Mouse (Mus musculus) neural tube, embryonic 13.5 days (tissue): Measurements from ENCODE around the gene Cep72. TPM values are rescaled to one million over a fixed set of nuclear protein-coding genes. Genes with fewer than 3 reads are reported as not detected.
A peak's percentile ranks its signal among the peaks of the same experiment; 100 is the strongest.
"Not testable (repeated sequence)": the region's sequence is repeated elsewhere in the genome, so short reads cannot be mapped to it uniquely, and the experiment has no call there.

ENCODE experiments used
- ATAC-seq: fragments of 200-750 bp; cut with Nextera tagmentation; 2 replicates; pipeline ENCODE4 v1.8.0; 2017; ENCODE audit warnings: low read depth, mild to moderate bottlenecking, moderate TSS enrichment, moderate library complexity
- H3K27ac ChIP-seq: fragments of 300-500 bp; sonication (generic); replicated peaks from 2 replicates; pipeline ENCODE4 v1.5.1; 2015; ENCODE audit warnings: moderate library complexity, mild to moderate bottlenecking, inconsistent platforms
- H3K27me3 ChIP-seq: fragments of 300-500 bp; sonication (generic); 2 replicates; pipeline ENCODE4 v1.6.1; 2015; ENCODE audit warnings: mild to moderate bottlenecking, inconsistent platforms
- H3K36me3 ChIP-seq: fragments of 300-500 bp; sonication (generic); 2 replicates; pipeline ENCODE4 v1.6.1; 2015; ENCODE audit warnings: mild to moderate bottlenecking, inconsistent platforms
- H3K4me1 ChIP-seq: fragments of 300-500 bp; sonication (generic); replicated peaks from 2 replicates; pipeline ENCODE4 v1.6.1; 2015; ENCODE audit warnings: inconsistent platforms
- H3K4me2 ChIP-seq: fragments of 300-500 bp; sonication (generic); 2 replicates; pipeline ENCODE4 v1.6.1; 2015; ENCODE audit warnings: inconsistent platforms, mild to moderate bottlenecking, moderate library complexity
- H3K4me3 ChIP-seq: fragments of 300-500 bp; sonication (generic); 2 replicates; pipeline ENCODE4 v1.5.1; 2015; ENCODE audit warnings: mild to moderate bottlenecking, inconsistent platforms
- H3K9ac ChIP-seq: fragments of 300-500 bp; sonication (generic); 2 replicates; pipeline ENCODE4 v1.6.1; 2015; ENCODE audit warnings: moderate library complexity, mild to moderate bottlenecking, inconsistent platforms
- H3K9me3 ChIP-seq: fragments of 300-500 bp; sonication (generic); 2 replicates; pipeline ENCODE4 v1.6.1; 2016; ENCODE audit warnings: inconsistent platforms
- WGBS: fragments of 180-500 bp; shearing (Covaris S2); methylation state at CpG from one replicate; pipeline ENCODE4 v1.1.7; 2015; 5-methylcytosine and 5-hydroxymethylcytosine counted together
- polyA plus RNA-seq: library from polyadenylated mRNA; unstranded; fragments of >200 nt; fragmentation: Nextera tagmentation; extraction: Ambion mirVana; gene quantifications from 2 replicates; pipeline ENCODE4 v1.2.1, GENCODE M21; 2015

Gene Cep72
- polyA plus RNA-seq, 1 experiment from 2014 or later: 7.8 TPM

GRCm38 (mm10) chr13:74028116-74028515, 34.0 kb downstream of the Cep72 start:
- WGBS: 72% methylated on average over 2 of the region's 2 CpGs

GRCm38 (mm10) chr13:74026215-74026614, 35.9 kb downstream of the Cep72 start:
- H3K4me2 ChIP-seq: no peak overlapping the region
- H3K9me3 ChIP-seq: no peaks in the 10 kb centered on the region
- peaks cover 11% of the 10 kb centered on the region for H3K4me1 ChIP-seq
- 25% methylated on average over 2 of the region's 2 CpGs for WGBS
- no peaks in the 10 kb centered on the region for H3K27me3 ChIP-seq
- H3K4me3 ChIP-seq: no peak overlapping the region
- no peak overlapping the region for H3K9ac ChIP-seq
- peak; percentile 68; the same call in 1 of the 2 replicates for ATAC-seq
- H3K36me3 ChIP-seq: peaks cover 8% of the 10 kb centered on the region
- no peak overlapping the region for H3K27ac ChIP-seq

More at GRCm38 (mm10) chr13:74028116-74028515, 34.0 kb downstream of the Cep72 start:
- Histone ChIP-seq H3K4me2 (no peak overlapping the region), H3K4me1 (peaks cover 11% of the 10 kb centered on the region), H3K4me3 (no peak overlapping the region), H3K36me3 (peaks cover 21% of the 10 kb centered on the region), H3K9ac (no peak overlapping the region), H3K27ac (no peak overlapping the region), H3K27me3 (no peaks in the 10 kb centered on the region), H3K9me3 (no peaks in the 10 kb centered on the region)
- ATAC-seq: no peak

GRCm38 (mm10) chr13:74025151-74026081, 36.7 kb downstream of the Cep72 start:
- no peak overlapping the region for H3K4me2 ChIP-seq
- H3K9me3 ChIP-seq: no peaks in the 10 kb centered on the region
- H3K4me1 ChIP-seq: peaks cover 11% of the 10 kb centered on the region
- H3K9ac ChIP-seq: no peak overlapping the region
- H3K4me3 ChIP-seq: no peak overlapping the region
- WGBS: 68% methylated on average over 4 of the region's 4 CpGs
- peak; percentile 33; the same call in 1 of the 2 replicates for ATAC-seq
- H3K36me3 ChIP-seq: peaks cover 5% of the 10 kb centered on the region; the same call in 1 of the 2 replicates
- H3K27ac ChIP-seq: 0 out of 2 replicates have a peak overlapping the region, but pooled peaks have one; percentile 29
- no peaks in the 10 kb centered on the region for H3K27me3 ChIP-seq

- not testable (repeated sequence) for H3K27me3 ChIP-seq, H3K9me3 ChIP-seq, H3K27ac ChIP-seq, H3K4me3 ChIP-seq, H3K4me1 ChIP-seq, H3K4me2 ChIP-seq, ATAC-seq, H3K36me3 ChIP-seq, H3K9ac ChIP-seq
- WGBS: 84% methylated on average over 8 of the region's 8 CpGs
Observed at GRCm38 (mm10) chr13:74019006-74019405, 43.1 kb downstream of the Cep72 start.

GRCm38 (mm10) chr13:74017426-74017825, 44.7 kb downstream of the Cep72 start:
- Histone ChIP-seq H3K9me3 (no peaks in the 10 kb centered on the region), H3K4me2 (no peak overlapping the region), H3K4me3 (no peak overlapping the region), H3K27me3 (no peaks in the 10 kb centered on the region), H3K9ac (no peak overlapping the region), H3K4me1 (peaks cover 9% of the 10 kb centered on the region), H3K36me3 (peaks cover 2% of the 10 kb centered on the region; the same call in 1 of the 2 replicates), H3K27ac (no peak overlapping the region)
- 82% methylated on average over 4 of the region's 4 CpGs for WGBS
- ATAC-seq: no peak

GRCm38 (mm10) chr13:74015908-74016307, 46.2 kb downstream of the Cep72 start:
- no peak overlapping the region for H3K4me2 ChIP-seq
- no peak for ATAC-seq
- no peaks in the 10 kb centered on the region for H3K9me3 ChIP-seq
- WGBS: 71% methylated on average over 4 of the region's 4 CpGs
- peaks cover 14% of the 10 kb centered on the region for H3K4me1 ChIP-seq
- H3K36me3 ChIP-seq: no peaks in the 10 kb centered on the region
- 0 out of 2 replicates have a peak, but pooled peaks cover 4% of the 10 kb centered on the region for H3K27me3 ChIP-seq
- no peak overlapping the region for H3K27ac ChIP-seq
- no peak overlapping the region for H3K9ac ChIP-seq
- H3K4me3 ChIP-seq: no peak overlapping the region

- Histone ChIP-seq H3K36me3 (no peaks in the 10 kb centered on the region), H3K4me2 (peak overlapping the region; percentile 89), H3K9ac (peak overlapping the region; percentile 76), H3K27ac (peak overlapping the region; percentile 79), H3K4me1 (peaks cover 22% of the 10 kb centered on the region), H3K4me3 (peak overlapping the region; percentile 59), H3K27me3 (peaks cover 34% of the 10 kb centered on the region), H3K9me3 (no peaks in the 10 kb centered on the region)
- peak; percentile 26; the same call in 1 of the 2 replicates for ATAC-seq
- WGBS: 16% methylated on average over 3 of the region's 3 CpGs
Observed at GRCm38 (mm10) chr13:74010678-74011077, 51.4 kb downstream of the Cep72 start.

- H3K4me2 ChIP-seq: peak overlapping the region; percentile 89
- H3K4me1 ChIP-seq: peaks cover 17% of the 10 kb centered on the region
- H3K27me3 ChIP-seq: peaks cover 35% of the 10 kb centered on the region
- peak overlapping the region; percentile 76 for H3K9ac ChIP-seq
- H3K9me3 ChIP-seq: no peaks in the 10 kb centered on the region
- no peaks in the 10 kb centered on the region for H3K36me3 ChIP-seq
- peak overlapping the region; percentile 59 for H3K4me3 ChIP-seq
- peak; percentile 74 for ATAC-seq
- under 1% methylated on average over 54 of the region's 55 CpGs for WGBS
- H3K27ac ChIP-seq: peak overlapping the region; percentile 79
Observed at GRCm38 (mm10) chr13:74009791-74010614, 52.1 kb downstream of the Cep72 start.

GRCm38 (mm10) chr13:74008948-74009718, 53.0 kb downstream of the Cep72 start, which contains the start of gene Tppp:
Tppp (plus strand) TSS chr13:74009407.
- no peaks in the 10 kb centered on the region for H3K9me3 ChIP-seq
- H3K4me3 ChIP-seq: peak within 1 kb of the TSS; percentile 59
- peaks cover 17% of the 10 kb centered on the region for H3K4me1 ChIP-seq
- peak within 1 kb of the TSS; percentile 89 for H3K4me2 ChIP-seq
- peaks cover 35% of the 10 kb centered on the region for H3K27me3 ChIP-seq
- H3K9ac ChIP-seq: peak within 1 kb of the TSS; percentile 76
- H3K27ac ChIP-seq: peak within 1 kb of the TSS; percentile 79
- under 1% methylated on average over 56 of the region's 56 CpGs for WGBS
- no peaks in the 10 kb centered on the region for H3K36me3 ChIP-seq
- peak; percentile 93 for ATAC-seq

- Histone ChIP-seq H3K4me2 (peak overlapping the region; percentile 89; the same call in 1 of the 2 replicates), H3K4me1 (peaks cover 17% of the 10 kb centered on the region), H3K27me3 (peaks cover 35% of the 10 kb centered on the region)
- not testable (repeated sequence) for ATAC-seq, H3K36me3 ChIP-seq, H3K9me3 ChIP-seq, H3K4me3 ChIP-seq, H3K27ac ChIP-seq, H3K9ac ChIP-seq
- WGBS: 77% methylated on average over 2 of the region's 2 CpGs
Observed at GRCm38 (mm10) chr13:74008216-74008615, 53.9 kb downstream of the Cep72 start.

- not testable (repeated sequence) for H3K9ac ChIP-seq, ATAC-seq, H3K9me3 ChIP-seq, H3K36me3 ChIP-seq, H3K4me2 ChIP-seq, H3K4me3 ChIP-seq, H3K27ac ChIP-seq
- peaks cover 35% of the 10 kb centered on the region for H3K27me3 ChIP-seq
- H3K4me1 ChIP-seq: peaks cover 17% of the 10 kb centered on the region
- WGBS: 88% methylated on average over 4 of the region's 4 CpGs
Observed at GRCm38 (mm10) chr13:74006881-74007280, 55.2 kb downstream of the Cep72 start.
